Mouse (Mus musculus) gastrocnemius, postnatal 14 days (tissue): ENCODE measurements at regions not wholly inside any gene's neighbourhood (a gene's known extent, or its start where the extent isn't known, plus 50 kb on each side); places are given as distances from the start of the nearest gene placed in this dataset.

ENCODE experiments used
- DNase-seq: peaks from one replicate; pipeline ENCODE4 v3.0.0; 2021; ENCODE audit warnings: mixed read lengths
- intact Hi-C: fragments of 180-260 bp; cut with DNase I; formaldehyde crosslinking; loops from one replicate; pipeline ENCODE4 v1.15.1; 2025; ENCODE audit warnings: low total_unique reads

- DNase-seq = no peak
- intact Hi-C loops = no loop called here
These were observed 98.3 kb upstream of the Rapgef5 start for GRCm38 (mm10) chr12:117417991-117418390.

GRCm38 (mm10) chr12:117422315-117422978, 93.8 kb upstream of the Rapgef5 start:
- DNase-seq = no peak
- intact Hi-C loops = loop anchor here (10.0 kb wide), 1 partner anchor 162 kb away; no protein-coding TSS in a partner anchor

- no peak for DNase-seq
- intact Hi-C loops = loop anchor here (10.0 kb wide), 1 partner anchor 159 kb away; no protein-coding TSS in a partner anchor
These were observed 90.8 kb upstream of the Rapgef5 start for GRCm38 (mm10) chr12:117425363-117426031.

DNA sequence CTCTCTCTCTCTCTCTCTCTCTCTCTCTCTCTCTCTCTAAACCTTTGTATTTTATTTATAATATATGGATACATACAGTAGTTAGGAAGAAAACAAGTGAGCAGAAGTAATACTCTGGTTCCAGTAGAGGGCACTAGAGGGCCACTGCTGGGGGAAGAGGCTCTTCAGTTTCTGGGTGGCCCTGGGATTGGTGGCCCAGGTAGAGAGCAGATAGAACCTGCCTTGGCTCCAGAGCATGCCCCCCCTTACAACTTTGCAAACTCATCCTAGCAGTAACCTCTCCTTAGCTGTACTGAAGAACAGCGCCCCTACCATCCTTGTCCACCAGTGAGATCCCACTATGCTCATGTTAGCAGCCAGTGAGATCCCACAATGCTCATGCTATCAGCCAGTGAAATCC, 88.8 kb upstream of the Rapgef5 start:
- peak; percentile 15 for DNase-seq
- intact Hi-C loops = loop anchor here (10.0 kb wide), 1 partner anchor 157 kb away; no protein-coding TSS in a partner anchor

- DNase-seq = no peak
- intact Hi-C loops = no loop called here
These were observed 85.4 kb upstream of the Rapgef5 start for GRCm38 (mm10) chr12:117430886-117431285.

DNA sequence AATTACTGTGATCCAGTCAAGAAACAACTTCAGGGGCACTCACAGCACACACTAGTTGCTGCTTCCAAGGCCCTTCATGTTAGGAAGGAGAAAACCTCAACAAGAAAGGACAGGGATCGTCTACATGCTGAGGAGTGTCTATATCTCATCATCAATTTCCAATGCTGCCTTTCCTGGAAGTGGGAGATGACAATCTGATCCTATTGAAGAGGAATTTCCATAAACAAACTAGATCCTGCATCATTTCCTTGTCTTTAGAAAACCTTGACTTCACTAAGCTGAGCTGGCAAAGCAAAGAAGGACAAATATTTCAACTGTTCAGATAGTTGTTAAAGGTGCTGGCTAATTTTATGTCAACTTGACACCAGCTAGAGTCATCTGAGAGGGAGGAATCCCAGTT, 83.5 kb upstream of the Rapgef5 start:
- DNase-seq = no peak
- intact Hi-C loops = no loop called here

DNA sequence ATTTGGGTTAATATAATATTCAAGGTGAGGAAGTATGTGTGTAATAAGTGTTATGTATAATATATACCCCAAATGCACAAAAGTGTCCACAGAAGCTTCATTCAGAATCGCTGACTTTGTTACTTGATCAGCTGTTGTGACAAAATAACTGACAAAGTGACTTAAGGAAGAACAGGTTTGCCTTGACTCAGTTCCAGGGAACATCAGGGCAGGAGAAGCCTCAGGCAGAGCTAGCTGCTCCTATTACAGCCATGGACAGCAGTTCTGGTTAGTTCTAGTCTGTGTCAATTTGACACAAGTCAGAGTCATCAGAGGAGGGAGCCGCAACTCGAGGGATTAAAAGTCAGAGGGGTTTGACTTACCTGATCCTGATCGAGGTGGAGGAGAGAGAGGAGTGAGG, 79.3 kb upstream of the Rapgef5 start:
- DNase-seq = no peak
- intact Hi-C loops = no loop called here

DNA sequence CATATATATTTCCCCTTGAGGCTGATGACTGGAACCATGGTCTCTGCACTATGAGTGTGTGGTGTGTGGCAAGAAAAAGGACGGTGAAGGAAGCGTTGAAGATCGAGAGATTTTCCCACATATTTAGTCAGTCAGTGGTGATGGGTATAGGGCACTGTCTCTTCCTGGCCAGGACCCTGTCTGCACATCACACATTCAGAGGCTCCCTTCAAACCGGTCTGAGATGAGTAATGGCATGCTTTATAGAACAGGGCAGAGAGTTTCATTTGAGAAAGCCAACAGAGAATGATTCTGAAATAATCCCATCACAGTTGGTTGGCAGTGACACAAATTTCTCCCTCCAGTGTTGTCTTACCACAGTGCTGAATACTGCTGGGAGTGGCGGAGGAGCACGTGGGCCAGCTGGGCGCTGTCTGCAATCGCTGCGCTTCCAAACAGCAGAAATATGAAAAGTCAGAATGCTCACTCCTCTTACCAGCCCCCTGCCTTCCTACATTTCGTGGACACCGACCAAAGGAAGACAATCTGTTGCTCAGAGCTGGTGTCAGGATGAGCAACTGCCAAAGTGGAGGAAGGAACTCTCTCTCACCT, 77.2 kb upstream of the Rapgef5 start:
- no peak for DNase-seq
- intact Hi-C loops = no loop called here

GRCm38 (mm10) chr12:117444247-117444989, 71.9 kb upstream of the Rapgef5 start:
- intact Hi-C loops = no loop called here

DNA sequence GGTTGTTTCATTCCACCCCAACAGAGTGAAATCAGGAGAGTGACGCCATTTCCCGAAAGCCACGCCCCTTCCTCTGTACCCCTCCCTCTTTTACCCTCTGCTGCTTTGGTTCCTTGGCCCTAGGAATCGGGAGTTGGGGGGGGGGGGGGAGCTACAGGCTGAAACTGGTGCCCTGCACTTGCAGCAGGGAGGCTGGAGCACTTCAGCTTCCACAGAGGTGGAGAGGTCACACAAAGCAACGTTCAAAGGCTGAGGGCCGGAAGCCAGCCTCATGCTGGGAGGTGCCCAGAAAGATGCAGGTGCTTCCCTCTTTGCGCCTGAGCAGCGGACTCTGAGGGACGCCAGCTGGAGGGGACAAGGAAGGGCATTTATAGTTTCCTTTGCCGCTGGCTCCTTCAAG, 69.1 kb upstream of the Rapgef5 start:
- intact Hi-C loops = no loop called here
- DNase-seq = no peak

More at GRCm38 (mm10) chr12:117444247-117444989, 71.9 kb upstream of the Rapgef5 start:
- no peak for DNase-seq

GRCm38 (mm10) chr12:117447843-117448728, 68.2 kb upstream of the Rapgef5 start:
- intact Hi-C loops = no loop called here

GRCm38 (mm10) chr12:117449080-117449479, 67.2 kb upstream of the Rapgef5 start:
- intact Hi-C loops = no loop called here
- DNase-seq = no peak

More at GRCm38 (mm10) chr12:117447843-117448728, 68.2 kb upstream of the Rapgef5 start:
- no peak for DNase-seq

DNA sequence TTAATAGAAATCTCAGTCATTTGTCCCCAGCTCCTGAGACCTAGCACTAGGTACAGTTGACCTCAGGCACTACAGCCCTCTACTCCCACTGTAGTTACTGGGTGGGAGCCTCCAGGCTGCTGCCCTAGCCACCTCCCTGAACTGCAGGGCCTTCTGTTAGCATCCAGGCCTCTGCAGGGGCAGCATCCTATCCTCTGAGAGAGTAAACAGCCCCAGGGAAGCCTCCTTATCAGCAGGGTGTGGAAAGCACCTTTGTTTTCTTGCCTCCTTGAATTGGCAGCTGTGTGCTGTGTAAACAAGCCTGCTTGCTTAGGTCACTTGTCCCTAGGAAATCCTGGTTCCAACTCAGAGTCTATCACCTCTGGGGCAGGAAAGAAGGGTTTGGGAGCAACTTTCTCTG, 66.2 kb upstream of the Rapgef5 start:
- DNase-seq = no peak
- intact Hi-C loops = no loop called here

DNA sequence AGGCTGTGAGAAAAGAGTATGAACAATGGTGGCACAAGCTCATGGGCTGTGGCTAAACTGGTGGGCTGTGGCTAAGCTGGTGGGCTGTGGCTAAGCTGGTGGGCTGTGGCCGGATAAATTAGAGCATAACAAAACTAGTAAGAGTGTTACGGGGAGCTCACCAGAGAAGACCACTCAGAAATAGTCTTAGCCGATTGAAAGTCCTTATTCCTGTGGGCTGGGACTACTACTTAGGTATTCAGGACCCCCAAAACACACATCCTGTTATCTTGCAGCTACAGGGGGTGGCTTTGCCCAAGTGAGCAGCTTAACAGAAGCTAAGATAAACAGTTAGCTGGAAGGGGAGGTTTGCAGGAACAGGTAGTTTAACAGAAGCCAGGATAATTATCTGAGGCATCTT, 65.4 kb upstream of the Rapgef5 start:
- DNase-seq = no peak
- intact Hi-C loops = no loop called here

DNA sequence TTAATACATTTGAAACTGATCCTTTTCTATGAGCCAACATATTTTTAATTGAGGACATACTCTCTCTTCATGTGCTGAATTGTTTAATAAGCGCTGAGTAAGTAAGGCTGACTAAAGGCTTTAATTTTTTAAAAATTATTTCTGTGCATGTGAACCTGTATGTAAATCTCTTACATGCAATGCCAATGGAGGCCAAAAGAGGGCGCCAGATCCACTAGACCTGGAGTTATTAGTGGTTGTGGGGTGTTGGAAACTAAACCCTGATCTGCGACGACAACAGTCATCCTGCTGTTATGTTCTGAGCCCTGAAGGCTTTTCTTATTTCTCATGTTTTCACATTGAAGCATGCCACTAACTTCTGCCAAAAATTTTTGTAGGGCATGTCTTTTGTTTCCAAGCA, 64.8 kb upstream of the Rapgef5 start:
- intact Hi-C loops = no loop called here
- DNase-seq = no peak

- intact Hi-C loops = no loop called here
These were observed 60.5 kb upstream of the Rapgef5 start for GRCm38 (mm10) chr12:117455800-117456199.

DNA sequence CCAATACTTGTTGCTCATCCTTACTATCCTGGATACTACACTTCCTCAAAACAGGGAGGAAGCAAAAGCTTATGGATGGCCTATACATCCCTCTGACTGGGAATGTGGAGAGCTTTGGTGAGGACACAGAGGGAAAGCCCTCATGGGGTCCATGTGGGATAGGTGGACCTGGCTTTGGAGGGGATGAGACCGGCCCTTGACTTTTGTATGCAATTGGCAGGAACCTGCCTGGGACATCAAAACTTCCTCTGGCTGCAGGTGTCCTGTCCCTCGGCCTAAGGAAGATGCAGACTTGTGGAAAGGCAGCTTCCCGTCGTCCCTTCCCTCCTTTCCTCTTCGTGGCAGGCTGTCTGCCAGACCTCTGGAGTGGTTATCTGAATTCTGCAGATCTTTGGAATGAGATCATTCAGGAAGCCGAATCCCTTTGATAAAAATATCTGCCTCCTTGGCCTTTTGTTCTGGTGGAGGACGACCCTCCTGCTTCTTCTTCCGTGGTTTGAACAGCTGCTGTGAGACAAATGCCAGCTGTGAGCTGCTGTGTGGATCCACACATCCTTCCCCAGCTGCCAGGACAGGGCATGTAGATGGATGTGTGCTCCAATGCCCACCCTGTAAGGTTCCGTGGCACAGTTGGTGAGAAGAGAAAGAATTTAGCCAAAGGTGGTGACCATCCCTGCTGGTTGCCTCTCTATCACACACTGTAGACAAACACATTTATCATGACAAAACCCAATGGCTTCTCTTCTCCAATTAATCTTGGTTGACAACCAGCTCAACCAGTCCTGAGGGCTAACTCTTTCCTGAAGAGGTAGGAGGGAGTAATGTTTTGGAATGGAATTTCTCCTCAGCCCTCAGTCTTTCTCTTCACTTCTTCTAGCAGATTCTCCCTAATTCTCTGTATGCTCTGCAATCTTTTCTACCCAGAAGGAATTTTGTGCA, 57.9 kb upstream of the Rapgef5 start:
- intact Hi-C loops = no loop called here
- no peak for DNase-seq

More at GRCm38 (mm10) chr12:117455800-117456199, 60.5 kb upstream of the Rapgef5 start:
- DNase-seq = no peak

DNA sequence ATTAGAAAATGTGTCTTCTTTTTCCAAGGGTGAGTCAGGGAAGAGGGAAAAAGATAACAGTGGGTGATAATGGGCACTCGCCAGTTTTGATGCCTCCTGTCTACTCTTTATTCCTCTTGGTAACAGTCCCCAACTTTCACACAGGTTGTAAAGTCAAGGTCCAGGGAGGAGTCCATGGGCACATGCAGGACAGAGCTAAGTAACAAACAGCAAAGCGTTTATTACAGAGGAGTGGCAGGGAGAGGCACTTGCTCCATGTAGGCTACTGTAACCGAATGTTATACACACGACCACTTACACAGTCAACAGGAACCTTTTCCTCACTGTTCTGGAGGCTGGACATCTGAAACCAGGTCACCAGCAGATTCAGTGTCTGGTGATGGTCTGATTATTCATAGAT, 56.7 kb upstream of the Rapgef5 start:
- intact Hi-C loops = no loop called here

More for the DNA sequence above, 56.7 kb upstream of the Rapgef5 start:
- no peak for DNase-seq
